ENCODE assay signal across 25 mouse cellular contexts in genomic region chr5:127807419-127807818, GRCm38 (mm10).
"Had no signal": no experiment of that assay in that cellular context is flagged by ENCODE, and none has a peak within 500 bp of the region (broad histone marks: within the 10 kb centered on the region; RNA-seq: fewer than 3 reads in every experiment).

No protein-coding gene starts in this region.

- H3K4me1 ChIP-seq: heart, embryonic 10.5 days; heart, embryonic 12.5 days; hindbrain, embryonic 12.5 days; intestine, embryonic 15.5 days; limb, embryonic 10.5 days; limb, embryonic 12.5 days had no signal

- H3K36me3 ChIP-seq: heart, embryonic 10.5 days; heart, embryonic 12.5 days; hindbrain, embryonic 10.5 days; hindbrain, embryonic 12.5 days; intestine, embryonic 15.5 days; limb, embryonic 10.5 days; limb, embryonic 12.5 days had no signal

- H3K27ac ChIP-seq: gastrocnemius, adult 2 months; heart, embryonic 10.5 days; hindbrain, embryonic 10.5 days; hindbrain, embryonic 12.5 days; hindbrain, embryonic 14.5 days; intestine, embryonic 15.5 days; layer of hippocampus, adult 2 months; left cerebral cortex, adult 2 months; limb, embryonic 10.5 days; limb, embryonic 12.5 days had no signal

- H3K4me3 ChIP-seq: gastrocnemius, adult 2 months; heart, embryonic 10.5 days; heart, embryonic 12.5 days; hindbrain, embryonic 10.5 days; hindbrain, embryonic 12.5 days; intestine, embryonic 15.5 days; layer of hippocampus, adult 2 months; left cerebral cortex, adult 2 months; limb, embryonic 10.5 days; limb, embryonic 12.5 days had no signal

- ATAC-seq: hindbrain, embryonic 16.5 days; inflammation-experienced regulatory T-cells, adult 6 months; intestine, embryonic 15.5 days; intestine, postnatal 0 days had no signal

- DNase-seq: gastrocnemius, adult 2 months; gastrocnemius, postnatal 10 days; gastrocnemius, postnatal 25 days; heart, adult 18-20 months; heart, postnatal 10 days; heart, postnatal 4 days; kidney, adult 18-20 months; kidney, adult 8-10 months; kidney, postnatal 10 days; kidney, postnatal 25 days; kidney, postnatal 4 days; liver had no signal

- H3K9ac ChIP-seq: heart, embryonic 12.5 days; hindbrain, embryonic 12.5 days; hindbrain, embryonic 14.5 days; intestine, embryonic 15.5 days; limb, embryonic 12.5 days had no signal

- H3K4me2 ChIP-seq: heart, embryonic 12.5 days; hindbrain, embryonic 12.5 days; hindbrain, embryonic 14.5 days; intestine, embryonic 15.5 days; limb, embryonic 12.5 days had no signal

- H3K9me3 ChIP-seq: heart, embryonic 10.5 days; hindbrain, embryonic 10.5 days; hindbrain, embryonic 12.5 days; intestine, embryonic 15.5 days; limb, embryonic 10.5 days; limb, embryonic 12.5 days had no signal

- H3K27me3 ChIP-seq: heart, embryonic 12.5 days; intestine, embryonic 15.5 days; limb, embryonic 12.5 days had no signal
